Mouse (Mus musculus): Measurements from ENCODE around the gene Gm10681. TPM values are rescaled to one million over a fixed set of nuclear protein-coding genes. Genes with fewer than 3 reads are reported as not detected.
"Not testable (repeated sequence)": the region's sequence is repeated elsewhere in the genome, so short reads cannot be mapped to it uniquely, and the experiment has no call there.

The Gm10681 gene
- not detected in 2 replicates for polyA plus RNA-seq (2015; fragmentation: Nextera tagmentation; extraction: Ambion mirVana)

GRCm38 (mm10) chr3:98588707-98589106 lies at the start of gene Gm10681:
Gene Gm10681, minus strand, starts transcription at chr3:98588807.
- no peaks in the 10 kb centered on the region for H3K36me3 ChIP-seq (ENCODE audit: control insufficient read depth, insufficient read depth, low read length)
- no peak within 1 kb of the TSS for H3K27ac ChIP-seq (ENCODE audit: low read length)
- H3K4me2 ChIP-seq (ENCODE audit: low read depth, low read length) = no peak within 1 kb of the TSS
- ATAC-seq (ENCODE audit: low read depth) = no peak
- H3K4me3 ChIP-seq (ENCODE audit: low read length) = no peak within 1 kb of the TSS
- no peaks in the 10 kb centered on the region for H3K27me3 ChIP-seq (ENCODE audit: control insufficient read depth, insufficient read depth, low read depth, low read length)
- H3K4me1 ChIP-seq (replicated peaks; ENCODE audit: control insufficient read depth, insufficient read depth, low read length) = no peaks in the 10 kb centered on the region
- H3K9ac ChIP-seq (ENCODE audit: low read length) = no peak within 1 kb of the TSS
- no peaks in the 10 kb centered on the region for H3K9me3 ChIP-seq (ENCODE audit: control insufficient read depth, low read length)

- no peak for ATAC-seq (ENCODE audit: low read depth)
- H3K27me3 ChIP-seq (ENCODE audit: control insufficient read depth, insufficient read depth, low read depth, low read length) = no peaks in the 10 kb centered on the region
- no peak overlapping the region for H3K9ac ChIP-seq (ENCODE audit: low read length)
- no peak overlapping the region for H3K4me3 ChIP-seq (ENCODE audit: low read length)
- H3K4me1 ChIP-seq (replicated peaks; ENCODE audit: control insufficient read depth, insufficient read depth, low read length) = no peaks in the 10 kb centered on the region
- H3K9me3 ChIP-seq (ENCODE audit: control insufficient read depth, low read length) = no peaks in the 10 kb centered on the region
- H3K4me2 ChIP-seq (ENCODE audit: low read depth, low read length) = no peak overlapping the region
- WGBS = 60% methylated on average over 1 of the region's 1 CpGs
- no peak overlapping the region for H3K27ac ChIP-seq (ENCODE audit: low read length)
- no peaks in the 10 kb centered on the region for H3K36me3 ChIP-seq (ENCODE audit: control insufficient read depth, insufficient read depth, low read length)
Measured at GRCm38 (mm10) chr3:98635145-98635544, 46.5 kb upstream of the Gm10681 start.

GRCm38 (mm10) chr3:98630152-98630551 lies 41.5 kb upstream of the Gm10681 start, which contains the start of gene Hsd3b5:
Gene Hsd3b5, minus strand, starts transcription at chr3:98630252.
- Histone ChIP-seq H3K4me1 (replicated peaks; ENCODE audit: control insufficient read depth, insufficient read depth, low read length) (no peaks in the 10 kb centered on the region), H3K36me3 (ENCODE audit: control insufficient read depth, insufficient read depth, low read length) (no peaks in the 10 kb centered on the region), H3K4me2 (ENCODE audit: low read depth, low read length) (no peak within 1 kb of the TSS), H3K9me3 (ENCODE audit: control insufficient read depth, low read length) (no peaks in the 10 kb centered on the region), H3K27ac (ENCODE audit: low read length) (no peak within 1 kb of the TSS), H3K9ac (ENCODE audit: low read length) (no peak within 1 kb of the TSS), H3K4me3 (ENCODE audit: low read length) (no peak within 1 kb of the TSS), H3K27me3 (ENCODE audit: control insufficient read depth, insufficient read depth, low read depth, low read length) (no peaks in the 10 kb centered on the region)
- no peak for ATAC-seq (ENCODE audit: low read depth)

GRCm38 (mm10) chr3:98629633-98630032 lies 41.0 kb upstream of the Gm10681 start:
- Histone ChIP-seq H3K9ac (ENCODE audit: low read length) (no peak overlapping the region), H3K4me2 (ENCODE audit: low read depth, low read length) (no peak overlapping the region), H3K4me1 (replicated peaks; ENCODE audit: control insufficient read depth, insufficient read depth, low read length) (no peaks in the 10 kb centered on the region), H3K36me3 (ENCODE audit: control insufficient read depth, insufficient read depth, low read length) (no peaks in the 10 kb centered on the region), H3K4me3 (ENCODE audit: low read length) (no peak overlapping the region), H3K9me3 (ENCODE audit: control insufficient read depth, low read length) (no peaks in the 10 kb centered on the region), H3K27ac (ENCODE audit: low read length) (no peak overlapping the region), H3K27me3 (ENCODE audit: control insufficient read depth, insufficient read depth, low read depth, low read length) (no peaks in the 10 kb centered on the region)
- WGBS = 82% methylated on average over 3 of the region's 3 CpGs
- no peak for ATAC-seq (ENCODE audit: low read depth)

- not testable (repeated sequence) for H3K4me3 ChIP-seq (ENCODE audit: low read length); H3K9me3 ChIP-seq (ENCODE audit: control insufficient read depth, low read length); H3K27me3 ChIP-seq (ENCODE audit: control insufficient read depth, insufficient read depth, low read depth, low read length); H3K9ac ChIP-seq (ENCODE audit: low read length); H3K36me3 ChIP-seq (ENCODE audit: control insufficient read depth, insufficient read depth, low read length); ATAC-seq (ENCODE audit: low read depth); H3K27ac ChIP-seq (ENCODE audit: low read length); H3K4me2 ChIP-seq (ENCODE audit: low read depth, low read length); H3K4me1 ChIP-seq (replicated peaks; ENCODE audit: control insufficient read depth, insufficient read depth, low read length)
- 55% methylated on average over 1 of the region's 1 CpGs for WGBS
Measured at GRCm38 (mm10) chr3:98616786-98617185, 28.2 kb upstream of the Gm10681 start.

- not testable (repeated sequence) for H3K9ac ChIP-seq (ENCODE audit: low read length); H3K9me3 ChIP-seq (ENCODE audit: control insufficient read depth, low read length); H3K4me2 ChIP-seq (ENCODE audit: low read depth, low read length); H3K27ac ChIP-seq (ENCODE audit: low read length); ATAC-seq (ENCODE audit: low read depth); H3K4me3 ChIP-seq (ENCODE audit: low read length); H3K4me1 ChIP-seq (replicated peaks; ENCODE audit: control insufficient read depth, insufficient read depth, low read length); H3K36me3 ChIP-seq (ENCODE audit: control insufficient read depth, insufficient read depth, low read length); H3K27me3 ChIP-seq (ENCODE audit: control insufficient read depth, insufficient read depth, low read depth, low read length)
- WGBS = 22% methylated on average over 2 of the region's 2 CpGs
Measured at GRCm38 (mm10) chr3:98616244-98616643, 27.6 kb upstream of the Gm10681 start.

GRCm38 (mm10) chr3:98614406-98614927 lies 25.9 kb upstream of the Gm10681 start:
- WGBS = 56% methylated on average over 2 of the region's 2 CpGs
- not testable (repeated sequence) for H3K4me2 ChIP-seq (ENCODE audit: low read depth, low read length); H3K27me3 ChIP-seq (ENCODE audit: control insufficient read depth, insufficient read depth, low read depth, low read length); H3K4me1 ChIP-seq (replicated peaks; ENCODE audit: control insufficient read depth, insufficient read depth, low read length); H3K4me3 ChIP-seq (ENCODE audit: low read length); H3K36me3 ChIP-seq (ENCODE audit: control insufficient read depth, insufficient read depth, low read length); ATAC-seq (ENCODE audit: low read depth); H3K9me3 ChIP-seq (ENCODE audit: control insufficient read depth, low read length); H3K9ac ChIP-seq (ENCODE audit: low read length); H3K27ac ChIP-seq (ENCODE audit: low read length)

- Histone ChIP-seq H3K4me3 (ENCODE audit: low read length) (no peak overlapping the region), H3K27me3 (ENCODE audit: control insufficient read depth, insufficient read depth, low read depth, low read length) (no peaks in the 10 kb centered on the region), H3K36me3 (ENCODE audit: control insufficient read depth, insufficient read depth, low read length) (no peaks in the 10 kb centered on the region), H3K4me2 (ENCODE audit: low read depth, low read length) (no peak overlapping the region), H3K9me3 (ENCODE audit: control insufficient read depth, low read length) (no peaks in the 10 kb centered on the region), H3K9ac (ENCODE audit: low read length) (no peak overlapping the region), H3K27ac (ENCODE audit: low read length) (no peak overlapping the region), H3K4me1 (replicated peaks; ENCODE audit: control insufficient read depth, insufficient read depth, low read length) (no peaks in the 10 kb centered on the region)
- ATAC-seq (ENCODE audit: low read depth) = no peak
Measured at GRCm38 (mm10) chr3:98613963-98614362, 25.4 kb upstream of the Gm10681 start.

GRCm38 (mm10) chr3:98613540-98613939 lies 24.9 kb upstream of the Gm10681 start:
- not testable (repeated sequence) for H3K4me2 ChIP-seq (ENCODE audit: low read depth, low read length); ATAC-seq (ENCODE audit: low read depth); H3K9ac ChIP-seq (ENCODE audit: low read length); H3K27me3 ChIP-seq (ENCODE audit: control insufficient read depth, insufficient read depth, low read depth, low read length); H3K36me3 ChIP-seq (ENCODE audit: control insufficient read depth, insufficient read depth, low read length); H3K4me3 ChIP-seq (ENCODE audit: low read length); H3K4me1 ChIP-seq (replicated peaks; ENCODE audit: control insufficient read depth, insufficient read depth, low read length); H3K27ac ChIP-seq (ENCODE audit: low read length); H3K9me3 ChIP-seq (ENCODE audit: control insufficient read depth, low read length)

GRCm38 (mm10) chr3:98587721-98588120 lies 886 bp downstream of the Gm10681 start:
- 53% methylated on average over 2 of the region's 2 CpGs for WGBS
- Histone ChIP-seq H3K27ac (ENCODE audit: low read length) (no peak overlapping the region), H3K4me2 (ENCODE audit: low read depth, low read length) (no peak overlapping the region), H3K27me3 (ENCODE audit: control insufficient read depth, insufficient read depth, low read depth, low read length) (no peaks in the 10 kb centered on the region), H3K36me3 (ENCODE audit: control insufficient read depth, insufficient read depth, low read length) (no peaks in the 10 kb centered on the region), H3K4me3 (ENCODE audit: low read length) (no peak overlapping the region), H3K9me3 (ENCODE audit: control insufficient read depth, low read length) (no peaks in the 10 kb centered on the region), H3K9ac (ENCODE audit: low read length) (no peak overlapping the region), H3K4me1 (replicated peaks; ENCODE audit: control insufficient read depth, insufficient read depth, low read length) (no peaks in the 10 kb centered on the region)
- no peak for ATAC-seq (ENCODE audit: low read depth)
